Mouse (Mus musculus) 3T3-L1 (cell line): ENCODE results near the gene Arhgap22.

Source experiments
- DNase-seq: peaks from one replicate; pipeline ENCODE4 v3.0.0-alpha.2; 2015; ENCODE audit warnings: low read depth, low spot score

Arhgap22 gene

DNA sequence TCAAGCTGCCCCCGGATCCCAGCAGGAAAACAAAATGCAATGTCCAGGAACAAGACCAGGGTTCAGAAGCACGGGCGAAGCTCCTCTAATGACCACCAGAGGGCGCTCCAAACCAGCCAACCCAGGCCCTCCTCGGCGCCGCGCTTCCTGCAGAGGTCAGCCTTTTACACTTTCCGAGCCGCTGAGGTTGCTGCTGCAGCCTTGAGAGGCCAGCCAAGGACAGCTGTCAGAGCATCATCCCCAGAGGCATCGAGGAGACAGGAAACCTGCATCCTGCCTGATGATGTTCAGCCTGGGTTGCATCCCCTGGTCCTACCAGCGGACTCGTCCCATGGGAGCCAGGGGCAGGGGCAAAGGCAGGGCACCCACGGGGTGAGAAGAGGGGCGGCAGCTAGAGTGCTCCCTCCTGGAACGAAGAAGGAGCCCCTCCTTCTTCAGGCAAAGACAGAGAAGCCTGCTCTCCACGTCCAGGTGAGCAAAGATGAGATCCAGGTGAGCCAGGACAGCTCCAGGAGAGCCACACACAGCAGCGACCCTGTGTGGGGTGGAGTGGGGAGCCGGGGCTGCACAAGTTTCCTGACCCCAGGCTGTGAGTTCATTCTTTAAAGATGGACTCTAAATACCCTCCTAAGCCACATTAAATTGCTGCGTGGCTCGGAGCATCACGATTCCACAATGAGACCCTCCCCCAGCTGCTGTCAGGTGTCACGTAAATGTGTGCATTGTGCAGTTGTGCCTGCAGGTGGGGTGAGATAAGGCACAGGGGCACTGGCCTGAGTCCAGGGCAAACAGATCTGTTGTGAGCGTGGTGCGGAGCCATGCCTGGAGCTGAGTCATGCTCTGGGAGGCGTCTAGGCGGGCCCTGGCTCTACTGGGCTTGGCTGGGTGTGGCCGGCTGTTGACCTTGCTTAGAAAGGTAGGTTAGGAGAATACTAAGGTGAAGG is at the start of gene Arhgap22:
Gene Arhgap22, plus strand, starts transcription at position 204 of the 944 bp plus-strand sequence.
- peak; percentile 94 for DNase-seq

DNA sequence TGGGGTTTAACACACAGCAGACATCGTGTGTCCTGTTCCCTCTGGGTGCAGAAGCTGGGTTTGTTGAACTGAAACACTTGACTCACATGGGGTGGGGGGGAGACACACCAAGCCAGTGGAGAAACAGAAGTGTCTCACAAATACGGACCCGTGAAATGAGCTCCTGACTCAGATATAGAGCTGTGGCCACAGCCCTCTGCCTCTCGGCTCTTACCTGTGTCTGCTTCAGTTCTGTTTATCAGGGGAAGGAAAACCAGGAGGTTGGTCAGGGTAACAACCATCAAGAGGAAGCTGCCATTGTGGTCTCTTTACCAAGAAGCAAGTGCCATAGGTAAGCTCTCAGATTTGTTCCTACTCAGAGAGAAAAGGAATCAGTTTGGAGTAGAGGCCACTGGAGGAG is 45.1 kb upstream of the Arhgap22 start:
- DNase-seq = no peak

DNA sequence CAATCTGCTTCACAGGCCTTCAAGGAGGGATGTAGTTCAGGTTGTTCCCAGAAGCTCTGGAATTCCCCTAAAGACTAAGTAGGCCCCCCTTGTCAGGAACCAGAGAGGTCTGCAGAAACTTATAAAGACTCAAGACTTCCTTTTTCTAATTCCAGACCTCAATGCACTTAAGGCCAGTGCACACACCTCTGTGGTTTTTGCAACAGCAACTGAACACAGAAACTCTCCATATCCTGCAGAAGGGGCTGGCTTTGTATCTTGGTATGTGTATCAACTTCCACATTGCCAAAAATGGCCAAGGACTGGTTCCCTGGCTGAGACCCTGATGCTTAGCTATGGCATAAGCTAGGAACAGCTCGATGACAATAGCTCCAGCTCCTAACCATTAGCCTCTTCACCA is 41.9 kb upstream of the Arhgap22 start:
- DNase-seq = no peak

DNA sequence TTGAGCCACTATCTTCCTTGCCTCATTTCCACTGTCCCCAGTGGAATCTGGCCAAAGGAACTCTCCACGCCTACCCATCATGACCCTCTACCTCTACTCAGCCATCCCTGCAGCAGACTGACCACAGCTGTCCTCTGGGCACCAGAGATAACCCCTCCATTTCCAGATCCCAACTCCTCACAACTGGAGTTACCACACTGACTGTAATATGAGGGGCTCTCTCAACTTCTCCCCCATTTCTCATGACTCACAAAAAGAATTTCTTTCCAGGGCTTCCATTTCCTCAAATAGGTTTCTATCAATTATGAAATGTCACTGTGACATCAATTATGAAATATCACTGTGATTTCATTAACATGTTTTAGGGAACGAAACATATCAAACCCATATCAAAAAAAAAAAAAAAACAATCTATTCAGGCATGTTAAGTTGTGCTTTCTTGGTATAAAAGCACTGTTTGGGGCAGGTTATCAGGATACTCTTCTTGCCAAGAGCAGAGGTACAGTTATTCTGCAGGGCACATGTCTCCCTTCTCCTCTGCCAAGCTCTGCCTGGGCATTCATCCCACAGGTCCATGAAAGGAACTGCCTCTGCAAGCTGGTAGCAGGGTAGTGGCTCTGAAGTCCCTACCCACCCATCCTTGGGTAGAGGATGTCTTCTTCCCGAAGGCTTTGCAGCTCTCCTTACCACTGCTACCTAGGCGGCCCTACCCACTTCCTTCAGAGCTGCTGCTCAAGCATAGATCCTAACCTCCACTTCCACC is 38.6 kb upstream of the Arhgap22 start:
- DNase-seq = no peak

DNA sequence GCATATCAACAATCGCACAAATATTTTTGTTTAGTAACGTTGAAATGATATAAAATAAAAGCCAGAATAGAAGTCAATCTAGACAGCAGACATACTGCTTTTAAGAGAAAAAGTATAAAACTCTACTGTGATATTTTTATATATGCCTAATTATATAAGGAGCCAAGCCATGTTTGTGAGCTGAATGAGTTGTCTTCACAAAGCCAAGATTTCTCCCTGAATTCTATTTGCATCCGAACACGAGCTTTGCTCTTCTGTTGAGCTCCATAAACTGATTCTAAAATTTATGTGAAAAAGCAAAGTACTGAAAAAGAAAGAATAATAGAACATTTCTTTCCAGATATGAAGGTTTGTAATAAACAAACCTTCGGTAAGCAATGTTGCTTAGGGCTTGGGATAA is 33.7 kb upstream of the Arhgap22 start:
- no peak for DNase-seq

DNA sequence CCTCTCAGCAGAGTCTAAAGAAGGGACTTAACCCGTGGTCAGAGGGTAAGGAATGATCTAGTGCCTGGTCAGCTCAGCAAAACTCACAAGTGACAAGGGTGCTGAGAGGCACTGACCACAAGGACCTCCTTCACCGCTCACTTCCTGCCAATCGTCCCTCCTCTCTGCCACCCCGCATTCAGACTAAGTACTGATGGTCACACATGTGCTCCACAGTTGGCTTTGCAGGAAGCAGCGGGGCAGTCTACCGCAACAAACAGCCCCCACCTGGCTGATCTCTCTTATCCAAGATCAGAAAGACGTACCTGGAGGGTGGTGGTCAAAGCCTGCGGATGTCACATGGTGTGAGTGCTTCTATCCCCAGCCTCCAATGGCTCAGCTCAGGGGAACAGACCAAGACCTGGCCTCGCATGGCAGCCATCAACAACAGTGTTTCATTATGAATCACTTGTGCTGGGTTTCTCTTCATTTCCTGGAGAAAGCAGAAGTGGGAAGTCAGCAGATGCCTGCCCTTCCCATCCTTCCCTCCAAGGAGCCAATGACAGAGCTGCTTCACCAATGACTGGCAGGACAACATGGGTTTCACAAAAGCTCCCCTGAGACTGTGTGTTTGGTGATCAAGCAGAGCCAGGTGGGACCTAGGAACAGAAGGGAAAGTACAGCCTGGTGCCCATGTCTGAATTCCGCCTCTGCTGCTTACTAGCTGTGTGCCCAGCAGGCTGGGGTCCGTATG is 28.6 kb upstream of the Arhgap22 start, which contains the start of gene Wdfy4:
Gene Wdfy4, minus strand, starts transcription at position 441 of the 733 bp plus-strand sequence.
- DNase-seq = peak; percentile 3

DNA sequence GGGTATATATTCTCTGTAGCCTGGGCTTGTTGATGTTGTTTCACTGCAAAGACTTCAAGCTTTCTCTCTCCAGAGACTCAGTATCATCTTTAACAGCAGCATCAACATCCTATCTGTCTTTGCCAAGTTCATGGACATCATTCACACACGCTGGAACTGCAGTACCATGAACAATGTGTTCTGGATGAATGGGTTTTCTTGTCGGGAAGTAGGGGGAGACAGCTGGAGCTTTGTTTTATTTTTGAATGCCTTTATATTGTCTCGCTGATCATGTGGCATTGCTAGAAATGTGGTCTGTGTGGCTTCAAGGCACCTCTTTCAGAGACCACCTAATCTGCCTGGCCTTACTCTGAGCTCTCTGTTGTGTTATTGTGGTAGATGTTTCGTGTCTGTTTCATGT is 26.6 kb upstream of the Arhgap22 start:
- DNase-seq = no peak

DNA sequence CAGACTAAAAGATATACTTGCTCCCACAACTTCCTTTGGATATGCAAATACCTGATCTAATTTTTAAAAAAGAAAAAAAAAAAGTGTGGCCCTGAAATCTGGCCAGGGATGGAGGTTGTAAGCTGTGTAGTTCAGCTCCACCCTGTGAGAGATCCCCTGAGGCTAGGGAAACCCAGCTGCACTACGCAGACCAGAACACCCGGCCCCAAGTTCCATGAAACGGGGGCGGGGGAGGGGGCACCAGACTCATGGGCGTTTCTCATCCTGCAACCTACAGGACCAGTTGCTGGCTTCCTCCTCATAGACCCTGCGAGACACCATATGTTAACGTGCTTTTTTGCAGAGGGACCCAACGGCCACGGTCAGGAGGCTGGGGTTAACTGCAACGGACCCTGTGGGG is 24.6 kb upstream of the Arhgap22 start:
- no peak for DNase-seq

DNA sequence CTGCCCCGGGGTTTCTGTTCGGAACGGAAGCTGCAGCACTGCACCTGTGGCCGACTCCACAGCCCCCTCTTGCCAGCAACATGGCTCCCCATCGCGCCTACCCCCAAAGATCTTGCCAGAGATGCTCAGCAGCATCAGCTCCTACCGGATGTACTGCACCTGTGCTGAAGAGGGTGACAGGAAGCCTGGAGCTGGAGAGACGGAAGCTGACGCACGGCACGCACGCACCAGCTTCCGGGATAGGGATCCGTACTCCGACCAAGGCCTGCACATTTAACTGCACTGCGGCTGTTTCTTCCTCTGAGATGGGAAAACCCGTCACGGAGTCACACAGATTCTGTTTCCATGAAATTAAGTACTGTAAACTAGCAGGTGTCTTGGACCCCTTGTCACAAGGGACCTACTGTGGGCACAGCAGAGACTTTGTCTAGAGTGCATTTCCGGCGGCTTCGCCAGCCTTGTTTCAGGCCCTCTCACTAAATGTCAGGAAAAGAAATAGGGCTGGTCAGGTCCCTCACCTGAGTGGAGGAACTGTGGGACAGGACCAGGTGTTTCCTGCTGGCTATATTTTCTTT is 23.9 kb upstream of the Arhgap22 start:
- DNase-seq = no peak

DNA sequence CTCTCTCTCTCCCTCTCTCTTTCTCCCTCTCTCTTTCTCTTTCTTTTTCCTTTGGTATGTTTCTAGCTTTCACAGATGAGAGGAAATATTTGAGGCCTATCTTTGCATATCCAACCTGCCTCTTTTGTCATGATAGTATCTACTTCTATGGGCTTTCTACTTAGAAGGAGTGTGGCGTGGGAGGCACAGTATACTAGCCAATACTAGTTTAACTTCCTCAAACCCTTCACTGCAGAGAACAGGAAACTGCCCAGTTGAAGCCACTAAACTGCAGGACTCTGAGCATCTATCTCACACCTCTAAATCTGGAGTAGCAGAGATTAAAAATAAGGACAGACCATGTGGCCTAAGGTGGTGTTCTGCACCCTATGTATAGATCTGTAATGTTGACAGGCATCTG is 23.2 kb upstream of the Arhgap22 start:
- no peak for DNase-seq

DNA sequence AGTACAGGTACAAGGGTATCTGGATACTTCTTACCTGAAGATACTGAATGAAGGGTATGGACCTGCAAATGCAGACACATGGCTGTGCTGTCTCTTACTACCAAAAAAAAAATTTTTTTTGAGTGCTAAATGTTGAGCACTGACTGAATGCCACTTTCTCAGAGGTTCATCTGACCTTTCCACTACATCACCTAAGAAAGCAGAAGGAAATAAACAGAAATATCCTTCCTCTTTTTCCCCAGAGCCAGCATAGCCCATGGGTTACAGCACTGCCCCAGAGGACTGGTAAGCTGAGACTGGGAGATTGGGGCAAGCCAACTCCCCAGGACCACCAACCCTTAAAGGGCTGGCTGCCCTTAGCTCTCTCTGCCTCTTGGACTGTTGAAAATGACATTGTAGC is 20.1 kb upstream of the Arhgap22 start:
- DNase-seq = no peak

DNA sequence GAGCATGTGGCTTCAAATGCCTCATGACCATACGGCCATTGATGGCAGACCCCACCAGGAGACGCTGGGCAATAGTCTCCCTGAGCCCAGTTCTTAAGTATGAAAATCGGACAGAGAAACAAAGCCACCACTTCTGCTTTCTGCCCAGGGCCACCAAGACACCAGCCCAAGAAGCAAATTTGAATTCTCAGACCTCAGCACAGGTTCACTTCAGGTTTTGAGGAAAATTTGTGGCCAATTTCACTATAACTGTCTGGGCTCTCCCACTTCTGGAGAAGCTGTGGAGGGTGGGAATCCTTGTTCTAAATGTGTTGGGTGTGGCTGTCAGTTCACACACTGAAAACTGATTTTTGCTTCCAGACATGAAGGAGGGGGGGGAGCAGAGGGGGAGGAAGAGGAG is 19.6 kb upstream of the Arhgap22 start:
- no peak for DNase-seq

DNA sequence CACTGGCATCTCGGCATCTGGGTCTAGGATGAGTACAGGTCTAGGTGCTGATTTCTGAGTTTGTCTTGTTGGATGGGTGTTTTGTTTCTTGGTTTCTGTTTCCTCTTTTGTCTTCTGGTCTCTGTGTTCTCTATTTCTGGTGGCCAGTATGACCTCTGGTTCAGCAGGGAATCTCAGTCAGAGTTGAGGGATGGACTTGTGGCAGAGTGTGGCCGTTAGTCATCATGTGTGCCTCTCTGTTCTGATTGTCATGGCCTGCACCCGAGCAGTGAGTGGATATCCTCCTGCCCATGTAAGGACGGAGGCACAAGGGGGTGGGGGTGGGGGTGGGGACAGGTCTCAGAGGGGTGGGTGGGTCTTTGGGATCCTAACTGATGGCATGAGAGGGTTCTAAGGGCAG is 11.7 kb upstream of the Arhgap22 start:
- no peak for DNase-seq

DNA sequence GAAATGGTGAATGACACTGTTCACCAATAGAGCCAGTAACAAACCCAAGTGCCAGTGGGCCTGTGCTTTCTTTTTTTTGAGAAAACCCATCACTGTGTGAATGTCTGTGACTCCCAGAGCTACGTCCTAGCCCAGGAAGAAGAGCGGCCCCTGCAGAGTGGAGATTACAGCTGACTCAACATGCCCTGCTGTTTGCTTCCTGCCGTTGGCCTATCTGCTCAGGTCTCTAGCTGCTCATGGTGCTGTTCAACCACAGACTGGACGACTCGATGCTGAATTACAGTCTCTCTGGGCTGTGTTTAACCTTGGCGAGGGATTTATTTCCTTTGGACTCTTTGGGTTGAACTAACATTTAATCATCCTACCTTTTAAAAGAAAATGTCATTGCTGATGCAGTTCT is 10.9 kb upstream of the Arhgap22 start:
- no peak for DNase-seq

DNA sequence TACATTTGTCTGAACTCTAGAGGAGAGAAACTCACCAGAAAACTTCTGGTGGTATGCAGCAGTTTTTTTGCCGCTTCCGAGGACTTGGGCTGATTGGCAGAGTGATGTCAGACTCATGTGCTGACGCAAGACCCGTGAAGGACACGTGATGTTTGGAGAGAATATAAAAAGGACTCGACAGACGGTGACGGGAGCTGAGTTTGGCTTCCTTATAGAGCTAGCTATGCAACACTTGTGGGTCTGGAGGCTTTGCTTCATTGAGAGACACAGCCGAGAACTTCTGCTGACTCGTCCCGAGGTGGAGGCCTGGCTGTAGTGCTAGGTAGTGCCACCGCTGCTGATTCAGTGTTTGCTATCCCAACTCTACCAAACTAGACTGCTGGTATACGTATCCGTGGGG is 10.0 kb upstream of the Arhgap22 start:
- no peak for DNase-seq

DNA sequence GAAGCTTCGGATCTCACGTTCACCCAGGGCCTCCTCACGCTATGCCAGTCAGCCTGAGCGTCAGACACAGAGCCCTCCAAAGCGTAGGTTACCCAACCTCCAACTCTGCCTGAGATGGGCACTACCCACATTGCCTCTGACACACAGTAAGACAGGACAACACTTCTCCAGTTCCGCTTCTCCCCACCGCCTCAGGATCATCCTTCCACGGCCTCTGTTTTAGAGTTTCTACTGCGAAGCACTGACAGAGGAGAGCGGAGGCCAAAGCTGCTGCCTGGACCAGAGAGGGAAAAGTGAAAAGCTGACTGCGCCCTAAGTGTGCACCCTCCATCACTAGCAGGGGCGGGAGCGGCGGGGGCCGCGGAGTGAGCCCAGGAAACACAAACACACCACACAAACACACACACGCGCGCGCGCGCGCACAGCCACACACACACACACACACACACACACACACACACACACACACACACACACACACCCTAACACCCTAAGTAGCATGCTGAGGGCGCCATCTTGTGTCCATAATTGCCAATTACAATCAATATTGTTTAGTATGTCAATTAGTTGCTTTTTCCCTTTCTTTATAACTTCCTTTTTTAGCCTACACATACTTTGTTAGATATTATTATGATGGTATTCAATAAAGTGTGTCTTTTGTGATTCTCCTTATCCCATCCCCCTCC is 8.4 kb upstream of the Arhgap22 start:
- DNase-seq = peak; percentile 40

DNA sequence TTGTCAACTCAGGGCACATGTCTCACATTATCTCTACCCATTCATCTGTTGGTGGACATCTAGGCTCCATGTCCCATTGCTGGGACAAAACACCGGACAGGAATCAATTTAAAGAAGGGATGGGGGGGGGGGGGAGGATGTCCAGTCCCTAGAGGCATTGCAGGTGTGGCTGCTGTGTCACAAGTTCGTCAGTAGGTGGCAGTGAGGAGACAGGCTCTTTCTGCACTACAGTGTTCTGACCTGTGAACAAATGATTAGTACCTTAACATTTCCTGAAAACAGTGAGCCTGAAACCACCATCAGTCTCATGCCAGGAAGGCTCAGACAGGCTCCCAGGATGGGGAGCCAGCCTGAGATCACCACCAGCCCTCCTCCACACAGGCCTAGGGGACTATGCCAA is 6.8 kb upstream of the Arhgap22 start:
- DNase-seq = peak; percentile 54

DNA sequence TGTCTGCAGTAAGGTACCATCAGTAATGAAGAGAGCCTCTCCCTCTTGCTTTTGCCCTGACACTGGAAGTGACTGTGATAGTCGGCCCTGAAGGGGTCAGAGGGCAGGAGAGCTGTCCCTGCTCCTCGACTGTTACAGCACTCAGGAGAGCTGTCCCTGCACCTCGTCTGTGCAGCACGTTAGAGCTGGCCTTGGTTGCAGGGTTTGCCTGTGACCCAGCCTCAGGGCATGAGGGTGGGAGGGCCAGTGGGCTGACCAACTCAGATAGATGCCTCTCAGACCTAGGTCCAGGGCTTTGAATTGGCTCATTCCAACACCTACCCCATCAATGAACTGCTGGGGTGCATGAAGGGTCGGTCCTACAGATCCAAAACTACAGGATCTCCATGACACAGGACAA is 5.5 kb upstream of the Arhgap22 start:
- DNase-seq = no peak

DNA sequence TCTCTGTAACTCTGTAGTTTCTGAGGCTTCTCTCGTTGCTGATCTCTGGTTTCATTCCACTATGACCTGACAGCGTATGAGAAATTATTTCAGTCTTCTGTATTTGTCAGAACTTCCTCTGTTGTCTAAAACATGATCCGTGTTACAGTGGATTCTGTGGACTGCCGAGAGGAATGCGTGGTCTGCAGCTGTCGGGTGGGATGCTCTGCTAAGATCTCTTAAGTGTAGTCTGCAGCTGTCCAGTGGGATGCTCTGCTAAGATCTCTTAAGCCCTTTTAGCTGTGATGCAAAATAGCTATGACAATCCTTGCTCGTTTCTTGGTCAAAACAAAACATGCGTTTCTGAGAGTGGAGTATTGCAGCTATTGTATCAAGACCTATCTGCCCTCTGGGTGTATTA is 3.0 kb upstream of the Arhgap22 start:
- no peak for DNase-seq

DNA sequence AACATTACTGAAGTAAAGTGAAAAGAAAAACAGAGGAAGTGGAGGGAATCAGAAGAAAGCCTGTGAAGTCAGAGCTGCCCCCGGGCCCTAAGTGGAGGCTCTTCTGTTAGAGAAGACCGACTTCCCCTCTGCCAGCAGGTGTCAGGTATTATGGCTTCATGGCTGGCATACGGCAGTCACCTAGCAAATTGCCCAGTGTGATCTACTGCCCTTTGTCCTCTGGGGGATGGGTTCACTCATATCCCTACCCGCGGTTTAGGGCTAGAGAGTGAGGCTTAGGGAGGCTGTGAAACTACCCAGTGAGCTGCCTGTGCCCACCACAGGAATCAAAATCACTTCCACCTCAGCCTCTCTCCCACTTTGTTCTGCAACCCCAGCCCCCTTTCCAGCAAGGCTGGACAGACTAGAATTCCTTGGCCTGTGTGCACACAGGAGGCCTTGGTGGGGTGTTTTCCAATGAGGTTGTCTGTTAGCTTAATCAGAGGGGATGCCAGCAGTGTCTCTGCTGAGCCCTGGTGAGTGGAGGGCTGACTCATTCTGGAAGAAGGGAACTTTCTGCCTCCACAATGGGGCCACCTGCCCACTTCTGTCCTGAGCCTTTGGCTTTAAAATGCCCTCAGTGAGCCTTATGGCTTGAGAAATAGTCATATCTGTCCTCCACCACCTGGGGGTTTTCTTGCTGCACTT is 1.4 kb upstream of the Arhgap22 start:
- peak; percentile 36 for DNase-seq

DNA sequence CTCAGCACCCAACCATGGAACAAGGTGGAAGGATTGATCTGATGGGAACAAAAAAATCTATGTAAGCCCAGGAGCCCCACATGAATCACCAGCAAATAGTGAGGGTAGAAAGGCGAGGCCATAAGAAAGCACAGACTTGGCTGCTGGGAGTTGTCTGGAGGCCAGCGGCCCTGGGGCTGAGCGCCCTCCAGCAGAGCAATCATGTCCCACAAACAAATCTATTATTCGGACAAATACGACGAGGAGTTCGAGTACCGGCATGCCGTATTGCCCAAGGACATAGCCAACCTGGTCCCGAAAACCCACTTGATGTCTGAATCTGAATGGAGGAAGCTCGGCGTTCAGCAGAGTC is 892 bp upstream of the Arhgap22 start:
- no peak for DNase-seq
